In the genomic region with DNA sequence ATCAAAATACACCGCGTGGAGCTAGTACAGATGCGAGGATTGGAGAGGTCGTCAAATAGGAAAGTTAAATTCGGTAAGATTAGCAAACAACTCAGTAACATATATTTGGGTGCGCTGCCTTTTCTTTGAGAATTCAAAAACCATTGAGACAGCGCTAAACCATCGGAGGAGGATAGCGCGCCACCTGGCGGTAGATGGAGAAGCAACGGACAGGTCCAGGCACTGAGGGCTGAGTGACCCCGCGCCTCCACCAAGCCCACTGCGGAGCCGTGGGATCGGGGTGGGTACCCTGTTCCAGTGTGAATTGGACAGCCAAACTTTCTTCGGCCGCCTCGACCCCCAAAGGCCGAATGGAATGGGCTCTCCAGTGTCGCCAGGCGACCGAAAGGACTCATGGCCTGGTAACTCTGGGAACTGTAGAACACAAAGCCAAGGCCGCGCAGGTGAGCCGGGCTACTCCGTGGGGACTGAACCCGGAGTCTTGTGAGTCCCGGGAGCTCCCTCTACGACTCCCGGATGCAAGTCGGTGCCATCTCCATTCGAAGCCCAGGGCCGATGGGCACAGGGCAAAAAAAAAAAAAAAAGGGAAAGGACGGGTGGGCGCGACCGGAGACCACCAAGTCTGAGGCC, we compare ENCODE assay signal across 8 mouse cellular contexts. TPM values are rescaled to one million over a fixed set of nuclear protein-coding genes. Genes with fewer than 3 reads are reported as not detected.
DNase-seq lines count a peak whose midpoint lies in the region; ATAC-seq and TF ChIP-seq lines count a peak whose summit lies in the region.

No protein-coding gene starts in this region.

- peak; percentile 88 to 90 for DNase-seq in B cell, adult 2 months
- peak; percentile 95 for DNase-seq in kidney, postnatal 0 days (ENCODE audit: low spot score)
- DNase-seq in liver, adult 2 months (ENCODE audit: extremely low read depth, low read depth, low spot score) = peak; percentile 22
- DNase-seq in neural tube, embryonic 10.5 days (ENCODE audit: extremely low spot score, low spot score) = peak; percentile 93

- H3K36me3 ChIP-seq in heart, embryonic 12.5 days = no peaks in the 10 kb centered on the region
- no peaks in the 10 kb centered on the region for H3K36me3 ChIP-seq in kidney, postnatal 0 days (ENCODE audit: insufficient read depth, low read length)
- no peaks in the 10 kb centered on the region for H3K36me3 ChIP-seq in liver, adult 2 months (ENCODE audit: control insufficient read depth, insufficient read depth, low read length)
- no peaks in the 10 kb centered on the region for H3K36me3 ChIP-seq in stomach, embryonic 14.5 days (ENCODE audit: control insufficient read depth, insufficient read depth, low read length)

- peak overlapping the region; percentile 69 for H3K4me2 ChIP-seq in heart, embryonic 12.5 days
- peak overlapping the region; percentile 69 for H3K4me2 ChIP-seq in kidney, postnatal 0 days (ENCODE audit: low read length)
- peak overlapping the region; percentile 78 for H3K4me2 ChIP-seq in stomach, embryonic 14.5 days (replicated peaks; ENCODE audit: low read depth, low read length)

- peak; percentile 91 for TF ChIP-seq CTCF in bone marrow macrophage, adult 2 months (IDR thresholded peaks at IDR 0.05; ENCODE audit: low read depth, low read length)
- peak; percentile 93 for TF ChIP-seq CTCF in embryonic fibroblast, embryonic 13.5 days (IDR thresholded peaks at IDR 0.05; ENCODE audit: borderline replicate concordance, insufficient read depth, low read length)
- peak; percentile 90 for TF ChIP-seq CTCF in kidney, postnatal 0 days (IDR thresholded peaks at IDR 0.05; ENCODE audit: low read depth)
- peak; percentile 93 for TF ChIP-seq CTCF in liver, adult 2 months (IDR thresholded peaks at IDR 0.05; ENCODE audit: low read depth, low read length)

- 4% methylated on average over 39 of the region's 39 CpGs for WGBS in heart, embryonic 12.5 days
- 2% methylated on average over 39 of the region's 39 CpGs for WGBS in kidney, postnatal 0 days
- 4% methylated on average over 37 of the region's 39 CpGs for WGBS in liver, adult 2 months
- WGBS in stomach, embryonic 14.5 days = 2% methylated on average over 37 of the region's 39 CpGs

- H3K4me3 ChIP-seq in bone marrow macrophage, adult 2 months (ENCODE audit: insufficient read depth, low read length) = no peak overlapping the region
- no peak overlapping the region for H3K4me3 ChIP-seq in embryonic fibroblast, embryonic 13.5 days (ENCODE audit: insufficient read depth, low read length)
- H3K4me3 ChIP-seq in heart, embryonic 12.5 days = peak overlapping the region; percentile 52
- peak overlapping the region; percentile 38 for H3K4me3 ChIP-seq in kidney, postnatal 0 days (replicated peaks; ENCODE audit: low read depth, low read length)
- H3K4me3 ChIP-seq in liver, adult 2 months (ENCODE audit: insufficient read depth, low read depth, low read length) = peak overlapping the region; percentile 14; the same call in 1 of the 2 replicates
- peak overlapping the region; percentile 53 for H3K4me3 ChIP-seq in stomach, embryonic 14.5 days (ENCODE audit: low read depth, low read length)

- TF ChIP-seq POLR2A in bone marrow macrophage, adult 2 months (IDR thresholded peaks at IDR 0.05; ENCODE audit: borderline replicate concordance, low read depth, low read length) = no peak
- TF ChIP-seq POLR2A in embryonic fibroblast, embryonic 13.5 days (IDR thresholded peaks at IDR 0.05; ENCODE audit: low read depth, low read length) = no peak
- no peak for TF ChIP-seq POLR2A in liver, adult 2 months (IDR thresholded peaks at IDR 0.05; ENCODE audit: extremely low read depth, insufficient read depth, low read length)

- no peak overlapping the region for H3K27ac ChIP-seq in bone marrow macrophage, adult 2 months (ENCODE audit: insufficient read depth, low read depth, low read length)
- no peak overlapping the region for H3K27ac ChIP-seq in embryonic fibroblast, embryonic 13.5 days (ENCODE audit: insufficient read depth, low read length)
- H3K27ac ChIP-seq in heart, embryonic 12.5 days (ENCODE audit: poor library complexity, severe bottlenecking) = no peak overlapping the region
- no peak overlapping the region for H3K27ac ChIP-seq in kidney, postnatal 0 days
- no peak overlapping the region for H3K27ac ChIP-seq in liver, adult 2 months (replicated peaks; ENCODE audit: insufficient read depth, low read depth, low read length)
- no peak overlapping the region for H3K27ac ChIP-seq in stomach, embryonic 14.5 days (ENCODE audit: low read length)

- no peaks in the 10 kb centered on the region for H3K79me2 ChIP-seq in liver, adult 2 months (ENCODE audit: control insufficient read depth, insufficient read depth, low read length)

- H3K4me1 ChIP-seq in bone marrow macrophage, adult 2 months (ENCODE audit: control insufficient read depth, insufficient read depth, low read length) = no peaks in the 10 kb centered on the region
- H3K4me1 ChIP-seq in embryonic fibroblast, embryonic 13.5 days (ENCODE audit: control insufficient read depth, insufficient read depth, low read length) = no peaks in the 10 kb centered on the region; the same call in 1 of the 2 replicates
- peaks cover 11% of the 10 kb centered on the region for H3K4me1 ChIP-seq in heart, embryonic 12.5 days (replicated peaks)
- peaks cover 15% of the 10 kb centered on the region for H3K4me1 ChIP-seq in kidney, postnatal 0 days (replicated peaks; ENCODE audit: insufficient read depth, low read length)
- H3K4me1 ChIP-seq in liver, adult 2 months (ENCODE audit: control insufficient read depth, insufficient read depth, low read length) = no peaks in the 10 kb centered on the region
- 0 out of 2 replicates have a peak, but pooled peaks cover 7% of the 10 kb centered on the region for H3K4me1 ChIP-seq in stomach, embryonic 14.5 days (ENCODE audit: control insufficient read depth, insufficient read depth, low read length)

- H3K9me3 ChIP-seq in heart, embryonic 12.5 days (replicated peaks) = no peaks in the 10 kb centered on the region
- no peaks in the 10 kb centered on the region for H3K9me3 ChIP-seq in kidney, postnatal 0 days (replicated peaks; ENCODE audit: low read length)
- H3K9me3 ChIP-seq in stomach, embryonic 14.5 days (ENCODE audit: control insufficient read depth, low read depth, low read length) = no peaks in the 10 kb centered on the region

- H3K9ac ChIP-seq in heart, embryonic 12.5 days = peak overlapping the region; percentile 63
- H3K9ac ChIP-seq in kidney, postnatal 0 days (ENCODE audit: low read depth, low read length) = peak overlapping the region; percentile 63
- H3K9ac ChIP-seq in liver, adult 2 months (ENCODE audit: low read depth, low read length) = no peak overlapping the region
- peak overlapping the region; percentile 50; the same call in 1 of the 2 replicates for H3K9ac ChIP-seq in stomach, embryonic 14.5 days (replicated peaks; ENCODE audit: low read depth, low read length)

- H3K27me3 ChIP-seq in heart, embryonic 12.5 days (replicated peaks) = peaks cover 40% of the 10 kb centered on the region
- no peaks in the 10 kb centered on the region for H3K27me3 ChIP-seq in kidney, postnatal 0 days (ENCODE audit: insufficient read depth, low read length)
- H3K27me3 ChIP-seq in liver, adult 2 months (ENCODE audit: control insufficient read depth, insufficient read depth, low read length) = peaks cover 11% of the 10 kb centered on the region
- peaks cover 3% of the 10 kb centered on the region; the same call in 1 of the 2 replicates for H3K27me3 ChIP-seq in stomach, embryonic 14.5 days (ENCODE audit: control insufficient read depth, insufficient read depth, low read length)

- peak; percentile 77 for ATAC-seq in heart, embryonic 12.5 days (ENCODE audit: insufficient number of reproducible peaks, low FRiP score)
- peak; percentile 66 for ATAC-seq in kidney, postnatal 0 days (replicated peaks; ENCODE audit: low FRiP score, low read depth)
- peak; percentile 75; the same call in 1 of the 2 replicates for ATAC-seq in stomach, embryonic 14.5 days (ENCODE audit: insufficient number of reproducible peaks, insufficient read depth, low FRiP score, low read depth)

RNA-seq across cellular contexts. Expression of gene Col26a1, which starts 1.5 kb away (rescaled TPM):
- polyA plus RNA-seq in bone marrow macrophage, adult 2 months (2012; ENCODE audit: insufficient read depth, insufficient read length, missing spikeins) = not detected in 2 replicates
- polyA plus RNA-seq in embryonic fibroblast, embryonic 13.5 days (2011; ENCODE audit: insufficient read length, low read depth, missing spikeins) = 4.4 TPM in 1 of 2 replicates, not detected in the other
- 21.4 and 21.6 TPM in 2 replicates for polyA plus RNA-seq in heart, embryonic 12.5 days (2016; fragmentation: Nextera tagmentation; extraction: Ambion mirVana)
- 39.1 and 47.1 TPM in 2 replicates for polyA plus RNA-seq in kidney, postnatal 0 days (2015; fragmentation: Nextera tagmentation; extraction: Ambion mirVana)
- total RNA-seq in liver, adult 2 months (2014; rRNA removed) = not detected in 2 replicates
- not detected in 2 replicates for polyA plus RNA-seq in liver, adult 2 months (2012; rRNA removed)
- polyA plus RNA-seq in stomach, embryonic 14.5 days (2014; fragmentation: Nextera tagmentation; extraction: Ambion mirVana) = 11.7 and 12.2 TPM in 2 replicates

RNA-seq across cellular contexts. Expression of gene Ift22, which starts 26.5 kb away (rescaled TPM):
- 37.3 and 44.9 TPM in 2 replicates for polyA plus RNA-seq in bone marrow macrophage, adult 2 months (2012; ENCODE audit: insufficient read depth, insufficient read length, missing spikeins)
- 30.0 and 32.3 TPM in 2 replicates for polyA plus RNA-seq in embryonic fibroblast, embryonic 13.5 days (2011; ENCODE audit: insufficient read length, low read depth, missing spikeins)
- 36.9 and 40.9 TPM in 2 replicates for polyA plus RNA-seq in heart, embryonic 12.5 days (2016; fragmentation: Nextera tagmentation; extraction: Ambion mirVana)
- 74.4 and 75.8 TPM in 2 replicates for polyA plus RNA-seq in kidney, postnatal 0 days (2015; fragmentation: Nextera tagmentation; extraction: Ambion mirVana)
- 2.4 and 3.2 TPM in 2 replicates for total RNA-seq in liver, adult 2 months (2014; rRNA removed)
- polyA plus RNA-seq in liver, adult 2 months (2012; rRNA removed) = 3.4 and 3.8 TPM in 2 replicates
- polyA plus RNA-seq in stomach, embryonic 14.5 days (2014; fragmentation: Nextera tagmentation; extraction: Ambion mirVana) = 65.9 and 75.1 TPM in 2 replicates

Comparison
In these comparisons a context has a peak if more than half of its experiments do, and no peak if none do; other contexts are left out.
1. DNase-seq: peak in every context shown above with its lines; median percentile 95 in kidney, postnatal 0 days; 93 in neural tube, embryonic 10.5 days; 89 in B cell, adult 2 months; 22 in liver, adult 2 months.
2. H3K4me3 ChIP-seq: peak in heart, embryonic 12.5 days (single experiment), kidney, postnatal 0 days (single experiment), liver, adult 2 months (single experiment) and stomach, embryonic 14.5 days (single experiment); none in bone marrow macrophage, adult 2 months (single experiment) and embryonic fibroblast, embryonic 13.5 days (single experiment).
3. Peak in every context shown above with its lines, with median percentiles within 50 percentile points of each other: CTCF ChIP-seq, ATAC-seq and H3K4me2 ChIP-seq.